Mouse (Mus musculus) CH12.LX (cell line): ENCODE data around the gene Rhbg.

Source experiments
- CTCF ChIP-seq, 2 experiments: IDR thresholded peaks in 1 of 2; conservative IDR thresholded peaks in 1 of 2; 2 replicates each; pipeline ENCODE4 v1.5.1; 2011 to 2012; ENCODE audit warnings: low read depth in 2 of 2, low read length in 2 of 2, improper control_type of control experiment in 1 of 2, inconsistent platforms in 1 of 2, mild to moderate bottlenecking in 1 of 2, moderate library complexity in 1 of 2
- ELF1 ChIP-seq: IDR thresholded peaks from 2 replicates; pipeline ENCODE4 v1.6.1; 2014; ENCODE audit warnings: low read depth, mild to moderate bottlenecking, inconsistent platforms, low read length, improper control_type of control experiment
- MXI1 ChIP-seq: IDR thresholded peaks from 2 replicates; pipeline ENCODE4 v1.6.1; 2011; ENCODE audit warnings: mild to moderate bottlenecking, low read depth, low read length, improper control_type of control experiment
- PAX5 ChIP-seq: IDR thresholded peaks from 2 replicates; pipeline ENCODE4 v1.6.1; 2012; ENCODE audit warnings: low read length, inconsistent platforms, mixed read lengths
- POLR2A ChIP-seq: IDR thresholded peaks from 2 replicates; pipeline ENCODE4 v1.6.1; 2011; ENCODE audit warnings: low read depth, mild to moderate bottlenecking, improper control_type of control experiment, low read length
- USF1 ChIP-seq: IDR thresholded peaks from 2 replicates; pipeline ENCODE4 v1.6.1; 2014; ENCODE audit warnings: low read depth, mild to moderate bottlenecking, inconsistent platforms, low read length, improper control_type of control experiment
- USF2 ChIP-seq: conservative IDR thresholded peaks from 2 replicates; pipeline ENCODE4 v1.6.1; 2011; ENCODE audit warnings: low read depth, low read length, improper control_type of control experiment
- ZC3H11A ChIP-seq: IDR thresholded peaks from 2 replicates; pipeline ENCODE4 v1.6.1; 2012; ENCODE audit warnings: low read depth, mild to moderate bottlenecking, inconsistent platforms, low read length, improper control_type of control experiment

- TF ChIP-seq CTCF (conservative IDR thresholded peaks at IDR 0.05 in 1 of 2, IDR thresholded peaks at IDR 0.05 in 1 of 2; ENCODE audit: low read depth in 2 of 2, low read length in 2 of 2) (no peak), POLR2A (no peak), ELF1 (no peak), PAX5 (no peak), MXI1 (no peak), ZC3H11A (no peak), USF2 (no peak), USF1 (no peak)
These were observed 18.9 kb downstream of the Rhbg start for GRCm38 (mm10) chr3:88235616-88236015.
